Mouse (Mus musculus) gastrocnemius, adult 2 months (tissue): ENCODE results near the gene Ppfibp1. TPM values are rescaled to one million over a fixed set of nuclear protein-coding genes. Genes with fewer than 3 reads are reported as not detected.

Experiments
- DNase-seq: peaks from one replicate; pipeline ENCODE4 v3.0.0; 2022
- H3K27ac ChIP-seq: fragments of 200-600 bp; 2 replicates; pipeline ENCODE4 v1.8.1; 2022; ENCODE audit warnings: mild to moderate bottlenecking
- H3K4me3 ChIP-seq: fragments of 200-600 bp; 2 replicates; pipeline ENCODE4 v1.8.1; 2022; ENCODE audit warnings: mild to moderate bottlenecking, moderate library complexity
- CTCF ChIP-seq: fragments of 200-600 bp; IDR thresholded peaks from 2 replicates; pipeline ENCODE4 v1.8.1; 2022; ENCODE audit warnings: antibody characterized with exemption, mild to moderate bottlenecking, moderate library complexity
- intact Hi-C: fragments of 180-260 bp; cut with DNase I; formaldehyde crosslinking; loops from one replicate; pipeline ENCODE4 v1.15.1; 2025
- total RNA-seq, 2 experiments: library from RNA; stranded (reverse); gene quantifications; 2 replicates each; pipeline ENCODE4 v1.2.3; 2021

The Ppfibp1 gene
- total RNA-seq, 2 experiments from 2014 or later, result 40.3 to 44.8 TPM

DNA sequence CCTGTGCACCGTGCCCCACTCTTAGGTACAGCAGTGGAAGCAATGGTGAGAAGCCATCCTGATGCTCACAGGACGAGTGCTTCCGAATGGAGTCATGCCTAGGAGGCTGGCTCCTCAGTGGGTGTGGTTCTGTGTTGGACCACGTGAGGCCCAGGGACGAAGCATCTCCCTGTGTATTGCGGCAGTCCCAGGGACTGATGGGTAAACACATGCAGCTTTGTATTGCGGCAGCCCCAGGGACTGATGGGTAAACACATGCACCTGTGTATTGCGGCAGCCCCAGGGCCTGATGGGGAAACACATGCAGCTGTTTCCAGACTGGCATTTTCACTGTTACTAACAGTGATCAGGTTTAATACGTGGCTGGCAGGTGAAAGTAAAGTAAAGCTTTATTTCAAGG, 173.3 kb downstream of the Ppfibp1 start:
- H3K4me3 ChIP-seq, result no peak overlapping the region
- TF ChIP-seq CTCF, result no peak
- no peak for DNase-seq
- intact Hi-C loops, result no loop called here
- H3K27ac ChIP-seq, result no peak overlapping the region

DNA sequence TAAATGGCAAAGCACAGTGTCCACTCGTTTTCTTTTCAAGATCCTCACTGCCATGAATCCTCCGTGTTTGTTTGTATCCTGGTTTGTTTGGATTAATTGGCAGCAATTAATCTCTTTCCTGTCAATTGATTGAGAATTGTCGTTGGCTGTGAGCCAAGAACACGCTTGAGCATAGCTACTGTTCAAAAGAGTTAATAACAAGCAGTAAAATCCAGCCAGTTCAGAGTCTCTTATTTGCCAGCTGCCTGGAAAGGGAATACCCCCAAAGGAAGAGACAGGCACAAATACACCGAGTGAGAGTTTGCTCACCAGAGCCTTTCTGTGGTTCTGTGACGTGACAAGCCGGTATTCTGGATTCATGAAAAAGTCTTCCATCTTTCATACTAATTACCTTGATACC, 173.7 kb downstream of the Ppfibp1 start:
- no peak for TF ChIP-seq CTCF
- no peak overlapping the region for H3K4me3 ChIP-seq
- H3K27ac ChIP-seq, result peak overlapping the region; percentile 73
- intact Hi-C loops, result no loop called here
- no peak for DNase-seq

DNA sequence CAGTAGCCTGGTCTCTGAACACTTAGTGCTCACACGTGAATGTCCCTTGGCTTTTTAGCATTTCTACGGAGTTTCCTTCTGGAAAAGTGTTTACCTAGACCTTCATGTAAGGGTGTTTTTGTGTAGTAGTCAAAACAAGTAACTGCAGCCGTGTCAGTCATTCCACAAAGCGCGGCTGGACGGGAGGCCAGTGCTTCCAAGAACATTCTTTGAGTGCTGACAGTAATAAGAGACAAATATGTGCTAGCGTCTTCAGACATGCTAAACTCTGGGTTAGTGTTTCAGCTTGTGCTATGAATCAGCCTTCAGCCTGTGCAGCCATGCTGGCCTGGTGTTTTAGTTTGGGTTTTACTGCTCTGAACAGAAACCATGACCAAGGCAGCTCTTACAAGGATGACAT, 174.4 kb downstream of the Ppfibp1 start:
- intact Hi-C loops, result no loop called here
- DNase-seq, result peak; percentile 61

DNA sequence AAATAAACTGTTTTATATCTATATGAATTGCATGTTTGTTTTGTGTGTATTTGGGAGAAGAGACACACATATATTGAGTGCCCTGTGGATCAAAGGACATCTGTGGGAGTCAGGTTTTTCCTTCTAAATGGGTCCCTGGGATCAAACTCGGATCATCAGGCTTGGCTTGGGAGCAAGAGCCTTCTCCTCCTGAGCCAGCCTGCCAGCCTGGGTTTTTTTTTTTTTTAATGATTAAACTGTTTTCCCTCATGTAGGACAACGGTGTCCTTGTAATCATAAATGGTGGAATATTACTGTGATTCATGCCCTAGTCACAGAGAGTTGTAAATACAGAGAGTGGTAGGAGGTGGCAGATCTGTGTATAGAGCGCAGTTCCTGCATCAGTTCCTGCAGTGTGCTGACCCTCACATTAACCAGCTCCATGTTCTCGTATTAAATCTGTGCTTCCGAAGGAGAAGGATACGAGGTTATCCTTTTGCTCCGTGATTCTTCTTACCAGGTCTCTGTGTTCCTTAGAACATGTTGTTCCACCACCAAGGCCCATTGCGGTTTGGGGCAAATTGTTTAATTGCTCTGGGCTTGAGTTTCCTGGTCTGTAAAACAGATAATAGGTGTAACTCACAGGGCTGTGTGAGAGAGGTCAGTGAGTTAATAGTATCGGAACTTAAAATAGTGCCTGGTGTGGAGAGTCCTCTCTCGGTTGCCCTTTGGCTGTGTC, 176.1 kb downstream of the Ppfibp1 start:
- intact Hi-C loops, result no loop called here
- H3K4me3 ChIP-seq, result no peak overlapping the region
- TF ChIP-seq CTCF, result no peak
- no peak for DNase-seq
- H3K27ac ChIP-seq, result peak overlapping the region; percentile 73

More for the DNA sequence above, 174.4 kb downstream of the Ppfibp1 start:
- Histone ChIP-seq H3K4me3 (no peak overlapping the region), H3K27ac (peak overlapping the region; percentile 73)
- TF ChIP-seq CTCF, result no peak

DNA sequence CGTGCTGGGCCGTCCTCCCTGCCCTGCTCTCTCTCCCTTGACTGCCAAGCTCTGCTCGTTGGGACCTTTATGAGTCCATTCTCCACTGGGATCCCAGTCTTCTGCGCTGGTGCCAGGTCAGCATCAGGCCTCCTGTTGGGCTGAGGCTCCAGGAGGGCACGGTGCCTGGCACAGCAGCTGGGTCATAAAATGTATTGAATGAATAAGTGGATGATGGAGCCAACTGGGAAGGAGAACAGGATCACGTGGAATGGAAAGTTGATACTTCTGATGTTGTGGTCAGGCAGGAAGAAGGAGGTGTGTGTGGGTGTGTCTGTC, 176.6 kb downstream of the Ppfibp1 start:
- H3K4me3 ChIP-seq, result no peak overlapping the region
- H3K27ac ChIP-seq, result peak overlapping the region; percentile 73
- intact Hi-C loops, result no loop called here
- TF ChIP-seq CTCF, result no peak
- peak; percentile 94 for DNase-seq

DNA sequence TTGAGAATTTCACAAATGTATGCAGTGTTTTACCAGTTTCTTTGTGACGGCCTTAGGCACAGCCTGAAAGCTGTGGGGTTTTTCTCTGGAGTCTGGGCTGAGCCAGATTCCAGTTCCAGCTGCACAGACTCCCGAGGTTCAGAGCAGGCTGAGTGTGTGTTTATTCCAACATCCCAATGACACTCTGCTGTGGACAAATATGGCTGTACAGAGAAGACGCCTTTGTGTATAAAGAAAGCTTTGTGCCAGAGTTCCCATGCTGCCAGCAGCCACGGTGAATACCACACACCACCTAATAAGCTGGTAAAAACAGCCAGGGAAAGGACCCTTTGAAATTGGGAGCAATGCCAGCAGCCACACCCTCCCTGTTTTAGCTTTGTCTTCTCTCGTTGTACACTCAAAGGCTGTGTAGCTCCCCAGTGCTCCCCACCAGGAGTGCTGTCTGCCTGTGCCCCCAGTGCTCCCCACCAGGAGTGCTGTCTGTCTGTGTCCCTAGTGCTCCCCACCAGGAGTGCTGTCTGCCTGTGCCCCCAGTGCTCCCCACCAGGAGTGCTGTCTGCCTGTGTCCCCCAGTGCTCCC, 187.6 kb downstream of the Ppfibp1 start:
- no peak for TF ChIP-seq CTCF
- H3K4me3 ChIP-seq, result no peak overlapping the region
- intact Hi-C loops, result no loop called here
- no peak overlapping the region for H3K27ac ChIP-seq
- no peak for DNase-seq

DNA sequence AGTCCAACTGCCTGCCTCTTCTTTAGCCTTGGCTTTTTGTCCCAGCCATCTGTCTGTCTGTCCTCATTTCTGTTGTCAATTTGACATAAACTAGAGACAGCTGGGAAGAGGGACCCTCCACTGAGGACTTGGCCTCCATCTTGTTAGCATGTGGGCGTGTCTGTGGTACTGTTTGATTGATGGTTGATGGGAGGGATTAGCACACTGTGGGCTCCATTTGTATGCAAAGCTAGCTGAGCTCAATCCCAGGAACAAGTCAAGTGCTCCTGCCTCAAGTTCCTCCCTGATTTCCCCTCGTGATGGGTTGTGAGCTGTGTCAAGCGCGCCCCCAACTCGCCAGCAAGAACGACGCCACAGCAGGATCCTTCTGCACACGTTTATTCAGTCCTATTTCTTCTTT, 188.6 kb downstream of the Ppfibp1 start:
- DNase-seq, result no peak
- Histone ChIP-seq H3K27ac (no peak overlapping the region), H3K4me3 (no peak overlapping the region)
- no peak for TF ChIP-seq CTCF
- intact Hi-C loops, result no loop called here

DNA sequence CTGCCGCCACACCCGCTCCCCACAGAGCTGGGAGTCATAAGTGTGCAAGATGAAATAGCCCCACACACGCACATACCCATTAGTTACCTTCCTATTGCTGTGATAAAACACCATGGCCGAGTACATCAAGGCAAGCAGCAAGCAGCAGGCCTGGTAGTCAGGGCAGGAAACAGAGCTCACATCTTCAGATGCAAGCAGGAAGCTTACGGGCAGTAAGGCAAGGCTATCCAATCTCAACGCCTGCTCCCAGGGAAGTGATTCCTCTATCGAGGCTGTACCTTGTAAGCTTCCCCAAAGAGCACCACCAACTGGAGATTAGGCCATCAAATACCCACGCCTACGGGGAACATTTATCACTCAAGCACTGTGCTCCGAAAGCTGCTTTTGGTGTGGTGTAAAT, 191.6 kb downstream of the Ppfibp1 start:
- no peak for DNase-seq
- TF ChIP-seq CTCF, result no peak
- no peak overlapping the region for H3K4me3 ChIP-seq
- no peak overlapping the region for H3K27ac ChIP-seq
- intact Hi-C loops, result no loop called here

Other genes with a start within 250 kb of the Ppfibp1 start
- gene Med21, start 245.9 kb upstream of the Ppfibp1 start, total RNA-seq, result 10 to 100 TPM; 35.7 to 44.7 TPM
- gene Tm7sf3, start 245.7 kb upstream of the Ppfibp1 start, total RNA-seq, result 1 to 10 TPM; 5.7 to 7.8 TPM
- gene Stk38l, start 163.5 kb upstream of the Ppfibp1 start, total RNA-seq, result 10 to 100 TPM; 11.4 to 11.8 TPM
- under 1 TPM; 0.50 to 0.99 TPM for gene Arntl2, start 92.4 kb upstream of the Ppfibp1 start, total RNA-seq
- not detected for gene Smco2, start 38.4 kb upstream of the Ppfibp1 start, total RNA-seq
- not detected for gene 1700034J05Rik, start 65.9 kb downstream of the Ppfibp1 start, total RNA-seq
- gene Rep15, start 144.1 kb downstream of the Ppfibp1 start, total RNA-seq, result under 1 TPM; 0.59 to 0.66 TPM
- gene Mrps35, start 154.3 kb downstream of the Ppfibp1 start, total RNA-seq, result 10 to 100 TPM; 37.4 to 52.4 TPM
- not detected for gene Mansc4, start 198.5 kb downstream of the Ppfibp1 start, total RNA-seq
- 1 to 10 TPM; 1.7 to 2.2 TPM for gene Klhl42, start 202.9 kb downstream of the Ppfibp1 start, total RNA-seq